Mouse (Mus musculus): Measurements from ENCODE around the gene Arsg. TPM values are rescaled to one million over a fixed set of nuclear protein-coding genes. Genes with fewer than 3 reads are reported as not detected.
A peak's percentile ranks its signal among the peaks of the same experiment; 100 is the strongest.

Arsg gene
- 1.0 and 1.4 TPM in 2 replicates for total RNA-seq (2012; rRNA removed)

- Histone ChIP-seq H3K4me1 (ENCODE audit: control insufficient read depth in 2 of 2, insufficient read depth in 2 of 2, low read length in 2 of 2, poor library complexity in 1 of 2) (peaks cover 2 to 21% of the 10 kb centered on the region in 2 experiments; a peak in 1 of 4 replicates), H3K9ac (ENCODE audit: insufficient read depth, low read depth, low read length, poor library complexity, severe bottlenecking) (peak within 1 kb of the TSS; percentile 89), H3K4me3 (ENCODE audit: insufficient read depth in 1 of 2, low read depth in 1 of 2, low read length in 2 of 2, poor library complexity in 1 of 2, severe bottlenecking in 1 of 2) (peak within 1 kb of the TSS; percentile 83 to 97), H3K27ac (ENCODE audit: insufficient read depth, low read depth, low read length, poor library complexity, severe bottlenecking) (peak within 1 kb of the TSS; percentile 88), H3K36me3 (ENCODE audit: control insufficient read depth, insufficient read depth, low read length, poor library complexity, severe bottlenecking) (no peaks in the 10 kb centered on the region; the same call in 1 of the 2 replicates), H3K9me3 (ENCODE audit: control insufficient read depth, insufficient read depth, low read depth, low read length) (no peaks in the 10 kb centered on the region)
- in situ Hi-C loops (cut with MboI; ENCODE audit: low sequenced_read_pairs in 2 of 2, unreplicated experiment in 2 of 2) = no loop called here
- TF ChIP-seq ZC3H11A (IDR thresholded peaks at IDR 0.05; ENCODE audit: borderline replicate concordance, low read depth, low read length) = no peak
- TF ChIP-seq ZNF384 (IDR thresholded peaks at IDR 0.05; ENCODE audit: low read depth, low read length) = no peak
- 0 out of 2 replicates have a peak, but pooled peaks have one; percentile 17 for TF ChIP-seq HCFC1 (IDR thresholded peaks at IDR 0.05; ENCODE audit: borderline replicate concordance, insufficient read depth, low read length)
- TF ChIP-seq MAFK (IDR thresholded peaks at IDR 0.05; ENCODE audit: insufficient read depth, low read depth, low read length) = peak; percentile 95
- DNase-seq (ENCODE audit: low read depth, low spot score) = peak; percentile 82
Measured at GRCm38 (mm10) chr11:109473171-109474085, at the start of gene Arsg, which contains the start of gene Slc16a6. Gene Arsg, plus strand, starts transcription at chr11:109473374. Gene Slc16a6, minus strand, starts transcription at chr11:109473598.

- Histone ChIP-seq H3K36me3 (ENCODE audit: control insufficient read depth, insufficient read depth, low read length, poor library complexity, severe bottlenecking) (peaks cover 12% of the 10 kb centered on the region; the same call in 1 of the 2 replicates), H3K9ac (ENCODE audit: insufficient read depth, low read depth, low read length, poor library complexity, severe bottlenecking) (peak within 1 kb of the TSS; percentile 90), H3K27ac (ENCODE audit: insufficient read depth, low read depth, low read length, poor library complexity, severe bottlenecking) (peak within 1 kb of the TSS; percentile 49), H3K9me3 (ENCODE audit: control insufficient read depth, insufficient read depth, low read depth, low read length) (no peaks in the 10 kb centered on the region), H3K4me1 (ENCODE audit: control insufficient read depth in 2 of 2, insufficient read depth in 2 of 2, low read length in 2 of 2, poor library complexity in 1 of 2) (peaks cover 1 to 2% of the 10 kb centered on the region in 2 experiments; a peak in 1 of 4 replicates), H3K4me3 (ENCODE audit: insufficient read depth in 1 of 2, low read depth in 1 of 2, low read length in 2 of 2, poor library complexity in 1 of 2, severe bottlenecking in 1 of 2) (peak within 1 kb of the TSS; percentile 71 to 91)
- in situ Hi-C loops (cut with MboI; ENCODE audit: low sequenced_read_pairs in 2 of 2, unreplicated experiment in 2 of 2) = loop anchor here in 1 of 2 experiments (25.0 kb wide), 1 partner anchor 437 kb away; no protein-coding TSS in a partner anchor
- peak; percentile 99 for DNase-seq (ENCODE audit: low read depth, low spot score)
- TF ChIP-seq HCFC1 (IDR thresholded peaks at IDR 0.05; ENCODE audit: borderline replicate concordance, insufficient read depth, low read length) (peak; percentile 63; the same call in 1 of the 2 replicates), ZC3H11A (IDR thresholded peaks at IDR 0.05; ENCODE audit: borderline replicate concordance, low read depth, low read length) (no peak; the same call in 1 of the 2 replicates)
Measured at GRCm38 (mm10) chr11:109425392-109426271, 47.5 kb upstream of the Arsg start, which contains the start of gene Amz2. Gene Amz2, plus strand, starts transcription at chr11:109425946.

- Histone ChIP-seq H3K4me1 (ENCODE audit: control insufficient read depth in 2 of 2, insufficient read depth in 2 of 2, low read length in 2 of 2, poor library complexity in 1 of 2) (peaks cover 1 to 2% of the 10 kb centered on the region in 2 experiments; a peak in 1 of 4 replicates), H3K36me3 (ENCODE audit: control insufficient read depth, insufficient read depth, low read length, poor library complexity, severe bottlenecking) (peaks cover 12% of the 10 kb centered on the region; the same call in 1 of the 2 replicates), H3K27ac (ENCODE audit: insufficient read depth, low read depth, low read length, poor library complexity, severe bottlenecking) (peak overlapping the region; percentile 49), H3K9ac (ENCODE audit: insufficient read depth, low read depth, low read length, poor library complexity, severe bottlenecking) (peak overlapping the region; percentile 90), H3K9me3 (ENCODE audit: control insufficient read depth, insufficient read depth, low read depth, low read length) (no peaks in the 10 kb centered on the region), H3K4me3 (ENCODE audit: insufficient read depth in 1 of 2, low read depth in 1 of 2, low read length in 2 of 2, poor library complexity in 1 of 2, severe bottlenecking in 1 of 2) (peak overlapping the region; percentile 71 to 91)
- no peak for DNase-seq (ENCODE audit: low read depth, low spot score)
- TF ChIP-seq HCFC1 (IDR thresholded peaks at IDR 0.05; ENCODE audit: borderline replicate concordance, insufficient read depth, low read length) = no peak
- in situ Hi-C loops (cut with MboI; ENCODE audit: low sequenced_read_pairs in 2 of 2, unreplicated experiment in 2 of 2) = loop anchor here in 1 of 2 experiments (25.0 kb wide), 1 partner anchor 436 kb away; no protein-coding TSS in a partner anchor
Measured at GRCm38 (mm10) chr11:109426272-109426586, 46.9 kb upstream of the Arsg start.

GRCm38 (mm10) chr11:109427353-109427752 is 45.8 kb upstream of the Arsg start:
- TF ChIP-seq ZC3H11A (IDR thresholded peaks at IDR 0.05; ENCODE audit: borderline replicate concordance, low read depth, low read length) = no peak
- no peak for TF ChIP-seq HCFC1 (IDR thresholded peaks at IDR 0.05; ENCODE audit: borderline replicate concordance, insufficient read depth, low read length)
- TF ChIP-seq ZNF384 (IDR thresholded peaks at IDR 0.05; ENCODE audit: low read depth, low read length) = no peak
- TF ChIP-seq CHD2 (IDR thresholded peaks at IDR 0.05; ENCODE audit: low read depth, low read length) = no peak
- TF ChIP-seq MAFK (IDR thresholded peaks at IDR 0.05; ENCODE audit: insufficient read depth, low read depth, low read length) = no peak
- DNase-seq (ENCODE audit: low read depth, low spot score) = no peak
- Histone ChIP-seq H3K36me3 (ENCODE audit: control insufficient read depth, insufficient read depth, low read length, poor library complexity, severe bottlenecking) (peaks cover 12% of the 10 kb centered on the region; the same call in 1 of the 2 replicates), H3K4me1 (ENCODE audit: control insufficient read depth in 2 of 2, insufficient read depth in 2 of 2, low read length in 2 of 2, poor library complexity in 1 of 2) (peaks cover 1 to 4% of the 10 kb centered on the region in 2 experiments; a peak in 1 of 4 replicates), H3K4me3 (ENCODE audit: insufficient read depth in 1 of 2, low read depth in 1 of 2, low read length in 2 of 2, poor library complexity in 1 of 2, severe bottlenecking in 1 of 2) (no peak overlapping the region), H3K9me3 (ENCODE audit: control insufficient read depth, insufficient read depth, low read depth, low read length) (no peaks in the 10 kb centered on the region), H3K27ac (ENCODE audit: insufficient read depth, low read depth, low read length, poor library complexity, severe bottlenecking) (no peak overlapping the region), H3K9ac (ENCODE audit: insufficient read depth, low read depth, low read length, poor library complexity, severe bottlenecking) (no peak overlapping the region)
- in situ Hi-C loops (cut with MboI; ENCODE audit: low sequenced_read_pairs in 2 of 2, unreplicated experiment in 2 of 2) = loop anchor here in 1 of 2 experiments (25.0 kb wide), 1 partner anchor 435 kb away; no protein-coding TSS in a partner anchor

Data from ES-E14 (cell line).